Mouse (Mus musculus) heart, adult 2 months (tissue): Measurements from ENCODE around the gene Rreb1. TPM values are rescaled to one million over a fixed set of nuclear protein-coding genes. Genes with fewer than 3 reads are reported as not detected.

Experiments
- DNase-seq, 2 experiments: peaks; one replicate each; pipeline ENCODE4 v3.0.0; 2021
- H3K27ac ChIP-seq: fragments of 200-600 bp; 2 replicates; pipeline ENCODE4 v1.8.1; 2022
- H3K27me3 ChIP-seq: fragments of 200-500 bp; 2 replicates; pipeline ENCODE4 v1.6.1; 2012; ENCODE audit warnings: mild to moderate bottlenecking, low read length, inconsistent platforms, mixed read lengths; ENCODE audit not compliant: control insufficient read depth, insufficient read depth
- H3K36me3 ChIP-seq: fragments of 200-500 bp; 2 replicates; pipeline ENCODE4 v1.6.1; 2012; ENCODE audit warnings: low read length, inconsistent platforms; ENCODE audit not compliant: control insufficient read depth, insufficient read depth
- H3K4me1 ChIP-seq: fragments of 200-500 bp; 2 replicates; pipeline ENCODE4 v1.6.1; 2011; ENCODE audit warnings: low read length; ENCODE audit not compliant: control insufficient read depth, insufficient read depth
- H3K4me3 ChIP-seq: fragments of 200-600 bp; 2 replicates; pipeline ENCODE4 v1.8.1; 2022
- H3K79me2 ChIP-seq: fragments of 200-500 bp; replicated peaks from 2 replicates; pipeline ENCODE4 v1.6.1; 2012; ENCODE audit warnings: mild to moderate bottlenecking, inconsistent platforms, low read length, moderate library complexity, mixed read lengths; ENCODE audit not compliant: control insufficient read depth, insufficient read depth
- H3K9ac ChIP-seq: fragments of 200-500 bp; 2 replicates; pipeline ENCODE4 v1.6.1; 2012; ENCODE audit warnings: low read depth, mild to moderate bottlenecking, control low read depth, inconsistent platforms, low read length, mixed read lengths
- CTCF ChIP-seq: fragments of 200-600 bp; IDR thresholded peaks from 2 replicates; pipeline ENCODE4 v1.8.1; 2022; ENCODE audit warnings: antibody characterized with exemption, mild to moderate bottlenecking, moderate library complexity
- EP300 ChIP-seq: fragments of 200-500 bp; IDR thresholded peaks from 2 replicates; pipeline ENCODE4 v1.6.1; 2011; ENCODE audit warnings: low read depth, low read length, control low read depth; ENCODE audit not compliant: insufficient read depth
- POLR2A ChIP-seq: fragments of 200-500 bp; IDR thresholded peaks from 2 replicates; pipeline ENCODE4 v1.6.1; 2011; ENCODE audit warnings: mild to moderate bottlenecking, low read depth, low read length, control low read depth; ENCODE audit not compliant: insufficient read depth
- WGBS: fragments of 180-500 bp; shearing (Covaris S2); methylation state at CpG from one replicate; pipeline ENCODE4 v1.1.7; 2018; 5-methylcytosine and 5-hydroxymethylcytosine counted together
- intact Hi-C: fragments of 180-260 bp; cut with DNase I; formaldehyde crosslinking; loops from one replicate; pipeline ENCODE4 v1.15.1; 2025
- polyA plus RNA-seq: library from polyadenylated mRNA; depleted of rRNA; stranded (reverse); fragments of >200 nt; gene quantifications from 2 replicates; pipeline ENCODE4 v1.2.3, GENCODE M21; 2012
- total RNA-seq, 2 experiments: library from RNA; stranded (reverse); gene quantifications; 2 replicates each; pipeline ENCODE4 v1.2.3; 2021

Rreb1 gene
- total and polyA plus RNA-seq, 3 experiments: 12.8 to 57.5 (median 34.3) TPM

DNA sequence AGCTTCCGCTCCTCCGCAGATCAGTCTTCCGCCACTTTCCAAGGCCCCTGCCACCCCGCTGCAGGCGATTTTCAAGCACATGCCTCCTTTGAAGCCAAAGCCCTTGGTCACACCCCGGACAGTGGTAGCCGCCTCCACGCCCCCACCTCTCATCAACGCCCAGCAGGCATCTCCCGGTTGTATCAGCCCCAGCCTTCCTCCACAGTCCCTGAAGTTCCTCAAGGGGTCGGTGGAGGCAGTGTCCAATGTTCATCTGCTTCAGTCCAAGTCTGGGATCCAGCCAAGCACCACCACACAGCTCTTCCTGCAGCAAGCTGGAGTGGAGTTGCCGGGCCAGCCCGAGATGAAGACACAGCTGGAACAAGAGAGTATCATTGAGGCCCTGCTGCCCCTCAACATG, 151.9 kb downstream of the Rreb1 start:
- peaks cover 5% of the 10 kb centered on the region for H3K36me3 ChIP-seq
- intact Hi-C loops: no loop called here
- H3K4me1 ChIP-seq: peaks cover 7% of the 10 kb centered on the region
- TF ChIP-seq EP300 (no peak), CTCF (no peak), POLR2A (no peak)
- no peaks in the 10 kb centered on the region for H3K27me3 ChIP-seq
- no peak for DNase-seq
- WGBS: 64% methylated on average over 13 of the region's 13 CpGs
- H3K4me3 ChIP-seq: no peak overlapping the region
- H3K9ac ChIP-seq: no peak overlapping the region
- H3K79me2 ChIP-seq: no peaks in the 10 kb centered on the region
- H3K27ac ChIP-seq: no peak overlapping the region

DNA sequence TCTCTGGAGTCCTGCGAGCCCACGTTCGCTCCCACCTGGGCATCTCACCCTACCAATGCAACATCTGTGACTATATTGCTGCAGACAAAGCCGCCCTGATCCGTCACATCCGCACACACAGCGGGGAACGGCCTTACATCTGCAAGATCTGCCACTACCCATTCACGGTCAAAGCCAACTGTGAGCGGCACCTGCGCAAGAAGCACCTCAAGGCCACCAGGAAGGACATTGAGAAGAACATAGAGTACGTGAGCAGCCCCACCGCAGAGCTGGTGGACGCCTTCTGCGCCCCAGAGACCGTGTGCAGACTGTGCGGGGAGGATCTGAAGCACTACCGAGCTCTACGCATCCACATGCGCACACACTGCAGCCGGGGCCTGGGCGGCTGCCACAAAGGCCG, 152.4 kb downstream of the Rreb1 start:
- Histone ChIP-seq H3K9ac (no peak overlapping the region), H3K27ac (no peak overlapping the region), H3K4me3 (no peak overlapping the region), H3K4me1 (peaks cover 7% of the 10 kb centered on the region), H3K79me2 (no peaks in the 10 kb centered on the region), H3K36me3 (peaks cover 7% of the 10 kb centered on the region), H3K27me3 (no peaks in the 10 kb centered on the region)
- DNase-seq: no peak
- intact Hi-C loops: no loop called here
- no peak for TF ChIP-seq CTCF
- no peak for TF ChIP-seq POLR2A
- no peak for TF ChIP-seq EP300
- 94% methylated on average over 23 of the region's 23 CpGs for WGBS

DNA sequence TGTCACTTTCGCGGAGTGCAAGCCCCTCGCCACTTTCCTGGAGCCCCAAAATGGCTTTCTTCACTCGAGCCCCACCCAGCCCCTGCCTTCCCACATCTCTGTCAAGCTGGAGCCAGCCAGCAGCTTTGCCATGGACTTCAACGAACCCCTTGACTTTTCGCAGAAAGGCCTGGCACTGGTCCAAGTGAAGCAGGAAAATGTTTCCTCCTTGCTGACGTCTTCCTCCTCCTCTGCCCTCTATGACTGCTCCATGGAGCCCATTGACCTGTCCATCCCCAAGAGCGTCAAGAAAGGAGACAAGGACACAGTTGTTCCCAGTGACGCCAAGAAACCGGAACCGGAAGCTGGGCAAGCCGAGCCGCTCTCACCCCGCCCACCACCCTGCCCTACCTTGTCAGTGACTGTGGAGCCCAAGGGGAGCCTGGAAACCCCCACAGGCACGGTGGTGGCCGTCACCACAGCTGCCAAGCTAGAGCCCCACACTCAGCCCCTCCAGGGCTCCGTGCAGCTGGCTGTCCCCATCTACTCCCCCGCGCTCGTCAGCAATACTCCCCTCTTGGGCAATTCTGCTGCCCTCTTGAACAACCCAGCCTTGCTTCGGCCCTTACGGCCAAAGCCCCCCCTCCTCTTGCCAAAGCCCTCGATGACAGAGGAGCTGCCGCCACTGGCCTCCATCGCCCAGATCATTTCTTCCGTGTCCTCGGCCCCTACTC, 153.2 kb downstream of the Rreb1 start:
- intact Hi-C loops: no loop called here
- H3K27me3 ChIP-seq: no peaks in the 10 kb centered on the region
- no peak overlapping the region for H3K4me3 ChIP-seq
- no peak for TF ChIP-seq EP300
- TF ChIP-seq POLR2A: no peak
- TF ChIP-seq CTCF: no peak
- peaks cover 7% of the 10 kb centered on the region for H3K4me1 ChIP-seq
- DNase-seq: no peak
- 68% methylated on average over 27 of the region's 27 CpGs for WGBS
- H3K27ac ChIP-seq: no peak overlapping the region
- H3K9ac ChIP-seq: no peak overlapping the region
- no peaks in the 10 kb centered on the region for H3K79me2 ChIP-seq
- peaks cover 8% of the 10 kb centered on the region for H3K36me3 ChIP-seq

DNA sequence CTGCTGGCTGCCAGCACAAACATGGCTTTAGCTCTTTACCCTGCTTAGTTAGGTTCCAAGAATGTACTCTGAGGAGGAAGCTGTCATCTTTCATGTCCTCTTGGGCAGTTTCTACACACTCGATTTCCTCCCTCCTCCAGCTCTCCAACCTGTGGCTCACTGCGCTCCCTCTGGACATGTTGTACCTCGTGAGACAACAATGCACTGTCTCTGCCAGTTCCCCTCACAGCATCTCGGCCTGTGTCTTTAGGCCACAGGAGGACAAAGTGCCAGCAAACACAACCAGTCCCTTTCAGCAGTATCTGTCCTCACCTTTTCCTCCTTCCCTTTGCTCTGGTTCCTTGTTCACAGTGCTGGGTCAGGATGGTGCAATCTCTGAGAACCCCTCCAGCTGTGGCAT, 155.9 kb downstream of the Rreb1 start:
- peak; percentile 31 for TF ChIP-seq CTCF
- no peak for TF ChIP-seq POLR2A
- peak; percentile 85 for TF ChIP-seq EP300
- intact Hi-C loops: no loop called here

DNA sequence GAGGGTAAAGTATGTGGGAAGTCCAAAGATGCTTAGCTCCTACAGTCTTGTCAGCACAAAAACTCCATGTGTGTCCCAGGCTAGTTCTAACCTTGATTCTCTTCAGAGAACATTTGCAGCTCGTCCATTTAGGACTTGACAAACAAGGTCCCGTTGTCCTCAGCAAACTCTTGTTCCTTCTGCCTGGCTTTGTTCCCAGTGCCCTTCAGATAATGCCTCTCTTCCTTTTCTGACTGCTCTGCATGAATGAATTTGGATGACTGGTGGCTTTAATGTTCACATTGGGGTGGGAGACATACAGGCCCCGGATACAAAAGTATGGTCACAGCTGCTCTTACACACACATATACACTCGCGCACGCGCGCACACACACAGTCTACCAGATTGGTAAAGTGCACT, 156.7 kb downstream of the Rreb1 start:
- Histone ChIP-seq H3K36me3 (peaks cover 8% of the 10 kb centered on the region), H3K4me1 (peaks cover 6% of the 10 kb centered on the region), H3K79me2 (no peaks in the 10 kb centered on the region), H3K9ac (no peak overlapping the region), H3K27me3 (no peaks in the 10 kb centered on the region), H3K27ac (peak overlapping the region; percentile 73), H3K4me3 (no peak overlapping the region)
- intact Hi-C loops: loop anchor here (5.0 kb wide), 1 partner anchor 158 kb away; the partner anchor contains the start of gene Rreb1
- 60% methylated on average over 8 of the region's 8 CpGs for WGBS
- TF ChIP-seq EP300 (no peak), POLR2A (no peak), CTCF (no peak)
- peak in 1 of 2 experiments; percentile 56 for DNase-seq

More for the DNA sequence above, 155.9 kb downstream of the Rreb1 start:
- Histone ChIP-seq H3K4me3 (no peak overlapping the region), H3K27me3 (no peaks in the 10 kb centered on the region), H3K79me2 (no peaks in the 10 kb centered on the region), H3K36me3 (peaks cover 8% of the 10 kb centered on the region), H3K9ac (no peak overlapping the region), H3K27ac (peak overlapping the region; percentile 73), H3K4me1 (peaks cover 6% of the 10 kb centered on the region)
- 36% methylated on average over 4 of the region's 4 CpGs for WGBS
- peak in 1 of 2 experiments; percentile 42 for DNase-seq

DNA sequence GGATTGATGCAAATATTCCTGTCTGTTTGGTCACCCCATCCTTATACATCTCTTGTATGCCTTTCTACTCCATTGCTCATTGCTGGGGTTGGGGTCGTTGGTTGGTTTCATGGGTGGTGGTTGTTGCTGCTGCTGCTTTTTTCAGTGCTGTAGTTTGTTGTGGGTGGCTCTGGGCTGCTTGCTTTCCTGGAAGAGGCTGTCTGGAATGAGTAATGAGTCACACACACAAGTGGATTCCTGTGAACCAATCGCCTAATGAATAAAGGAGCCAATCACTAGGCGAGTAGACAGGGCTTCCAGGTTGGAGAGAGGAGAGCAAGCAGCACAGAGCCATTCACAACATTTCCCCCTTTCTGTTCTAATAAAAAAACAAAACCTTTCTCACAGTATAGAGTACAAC, 158.2 kb downstream of the Rreb1 start:
- Histone ChIP-seq H3K27ac (no peak overlapping the region; the same call in 1 of the 2 replicates), H3K4me1 (peaks cover 10% of the 10 kb centered on the region), H3K36me3 (peaks cover 9% of the 10 kb centered on the region), H3K79me2 (no peaks in the 10 kb centered on the region), H3K4me3 (no peak overlapping the region), H3K9ac (no peak overlapping the region), H3K27me3 (no peaks in the 10 kb centered on the region)
- 81% methylated on average over 3 of the region's 3 CpGs for WGBS
- intact Hi-C loops: loop anchor here (5.0 kb wide), 1 partner anchor 159 kb away; the partner anchor contains the start of gene Rreb1
- DNase-seq: no peak
- TF ChIP-seq POLR2A (no peak), EP300 (no peak), CTCF (no peak)
